Mouse (Mus musculus) E14TG2a.4 (cell line): ENCODE measurements around the gene Gnl1.
A peak's percentile ranks its signal among the peaks of the same experiment; 100 is the strongest.
"Not testable (repeated sequence)": the region's sequence is repeated elsewhere in the genome, so short reads cannot be mapped to it uniquely, and the experiment has no call there.

Experiments used
- H3K27me3 ChIP-seq: 2 replicates; pipeline ENCODE4 v1.6.1; 2014; ENCODE audit warnings: low read length, control low read depth; ENCODE audit not compliant: insufficient read depth
- H3K36me3 ChIP-seq: 2 replicates; pipeline ENCODE4 v1.6.1; 2014; ENCODE audit warnings: low read length, control low read depth; ENCODE audit not compliant: insufficient read depth
- H3K4me1 ChIP-seq: replicated peaks from 2 replicates; pipeline ENCODE4 v1.6.1; 2014; ENCODE audit warnings: low read depth, low read length, control low read depth
- H3K4me3 ChIP-seq: replicated peaks from 2 replicates; pipeline ENCODE4 v1.5.1; 2014; ENCODE audit warnings: mild to moderate bottlenecking, low read length
- H3K9me3 ChIP-seq: 2 replicates; pipeline ENCODE4 v1.6.1; 2014; ENCODE audit warnings: low read length, control low read depth
- CTCF ChIP-seq: conservative IDR thresholded peaks from 2 replicates; pipeline ENCODE4 v1.5.1; 2014; ENCODE audit warnings: low read length
- NANOG ChIP-seq: IDR thresholded peaks from 2 replicates; pipeline ENCODE4 v1.6.1; 2014; ENCODE audit warnings: borderline replicate concordance, low read length, mixed read lengths
- POU5F1 ChIP-seq: IDR thresholded peaks from 2 replicates; pipeline ENCODE4 v1.6.1; 2014; ENCODE audit warnings: low read length, borderline replicate concordance

The Gnl1 gene

DNA sequence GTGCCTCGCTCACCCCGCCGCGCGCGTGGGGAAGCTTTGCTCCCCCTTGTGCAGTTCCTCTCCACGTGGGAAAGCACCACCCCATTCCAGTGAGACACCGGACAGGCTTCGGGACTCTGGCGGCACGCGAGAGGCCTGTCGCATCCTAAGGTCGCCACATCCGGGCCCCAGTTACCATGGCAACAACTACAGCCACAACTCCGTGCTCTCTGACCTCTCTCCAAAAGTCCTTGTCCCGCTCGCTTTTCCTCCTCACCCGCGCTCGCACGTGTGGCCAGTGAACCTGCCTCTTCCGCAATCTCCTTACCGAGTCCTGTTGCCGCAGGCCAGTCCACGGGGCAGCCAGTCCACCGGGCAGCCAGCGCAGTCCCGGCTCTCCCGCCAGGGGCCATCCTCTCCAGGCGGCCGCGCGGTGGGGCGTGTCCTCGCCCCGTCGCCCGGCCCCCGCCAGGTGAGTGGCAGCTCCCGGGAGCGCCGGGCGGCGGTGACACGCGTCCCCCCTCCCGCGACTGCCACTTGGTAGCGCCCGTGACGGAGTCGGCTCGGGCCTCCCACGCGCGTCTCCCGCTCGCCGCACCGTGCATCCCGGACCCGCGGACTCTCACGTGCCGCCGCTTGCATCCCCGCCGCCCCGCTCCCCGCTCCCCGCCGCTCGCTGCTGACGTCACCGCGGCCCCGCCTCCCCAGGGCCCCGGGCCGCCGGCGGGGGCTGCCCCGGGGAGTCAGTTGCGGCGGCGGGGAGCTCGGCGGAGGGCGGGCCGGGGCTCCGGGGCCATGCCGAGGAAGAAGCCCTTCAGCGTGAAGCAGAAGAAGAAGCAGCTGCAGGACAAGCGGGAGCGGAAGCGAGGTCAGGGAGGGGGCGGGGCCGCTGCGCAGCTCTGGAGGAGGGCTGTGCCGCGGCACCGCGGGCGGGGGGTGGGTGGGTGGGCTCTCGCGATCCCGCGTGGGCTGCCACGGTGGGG is at the start of gene Gnl1, which contains the start of gene Prr3:
Gene Gnl1, plus strand, starts transcription at position 451 of the 962 bp plus-strand sequence.
Gene Prr3, minus strand, starts transcription at position 836 of the 962 bp plus-strand sequence.
- TF ChIP-seq POU5F1 = no peak
- no peak for TF ChIP-seq NANOG
- no peak for TF ChIP-seq CTCF

DNA sequence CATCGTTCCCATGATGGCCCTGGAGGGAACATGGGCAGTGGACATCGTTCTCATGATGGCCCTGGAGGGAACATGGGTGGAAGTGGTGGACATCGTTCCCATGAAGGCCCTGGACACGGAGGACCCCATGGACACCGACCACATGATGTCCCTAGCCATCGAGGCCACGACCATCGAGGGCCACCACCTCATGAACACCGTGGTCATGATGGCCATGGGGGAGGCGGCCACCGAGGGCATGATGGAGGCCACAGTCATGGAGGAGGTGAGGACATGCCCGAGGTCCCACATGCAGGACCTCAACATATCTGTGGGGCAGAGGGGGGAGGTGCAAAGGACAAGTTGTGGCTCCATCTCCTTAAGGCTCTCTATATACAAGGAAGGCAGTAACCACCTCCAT is 49.0 kb upstream of the Gnl1 start:
- no peaks in the 10 kb centered on the region for H3K9me3 ChIP-seq
- H3K4me3 ChIP-seq = no peak overlapping the region
- H3K4me1 ChIP-seq = peaks cover 18% of the 10 kb centered on the region
- H3K36me3 ChIP-seq = peaks cover 69% of the 10 kb centered on the region
- no peaks in the 10 kb centered on the region for H3K27me3 ChIP-seq
- TF ChIP-seq CTCF (no peak), POU5F1 (no peak)

More for the DNA sequence above, at the start of gene Gnl1, which contains the start of gene Prr3:
- Histone ChIP-seq H3K4me1 (peaks cover 56% of the 10 kb centered on the region), H3K9me3 (no peaks in the 10 kb centered on the region), H3K36me3 (peaks cover 64% of the 10 kb centered on the region), H3K27me3 (no peaks in the 10 kb centered on the region), H3K4me3 (peak within 1 kb of the TSS; percentile 93)

DNA sequence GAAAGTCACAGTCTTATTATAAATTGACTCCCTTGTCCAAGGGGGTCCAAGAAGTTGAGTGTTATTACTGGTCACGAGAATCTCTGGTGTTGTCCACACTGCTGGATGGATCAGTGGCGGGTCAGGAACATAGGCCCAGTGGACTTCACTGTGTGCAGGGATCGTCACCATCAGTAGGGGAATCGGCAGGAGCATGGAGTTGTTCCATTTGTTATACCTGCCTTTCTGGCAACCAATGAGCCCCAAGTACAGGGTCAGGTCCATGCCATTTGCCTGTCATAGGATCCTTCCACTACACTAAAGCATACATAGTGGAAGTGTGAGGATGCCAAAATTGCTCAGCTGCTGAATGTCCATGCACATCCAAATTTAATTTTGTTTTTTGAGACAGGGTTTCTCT is 47.0 kb upstream of the Gnl1 start:
- Histone ChIP-seq H3K36me3 (peaks cover 49% of the 10 kb centered on the region), H3K9me3 (no peaks in the 10 kb centered on the region), H3K27me3 (no peaks in the 10 kb centered on the region), H3K4me1 (peaks cover 26% of the 10 kb centered on the region), H3K4me3 (no peak overlapping the region)
- TF ChIP-seq POU5F1 = no peak
- TF ChIP-seq NANOG = no peak
- TF ChIP-seq CTCF = no peak

DNA sequence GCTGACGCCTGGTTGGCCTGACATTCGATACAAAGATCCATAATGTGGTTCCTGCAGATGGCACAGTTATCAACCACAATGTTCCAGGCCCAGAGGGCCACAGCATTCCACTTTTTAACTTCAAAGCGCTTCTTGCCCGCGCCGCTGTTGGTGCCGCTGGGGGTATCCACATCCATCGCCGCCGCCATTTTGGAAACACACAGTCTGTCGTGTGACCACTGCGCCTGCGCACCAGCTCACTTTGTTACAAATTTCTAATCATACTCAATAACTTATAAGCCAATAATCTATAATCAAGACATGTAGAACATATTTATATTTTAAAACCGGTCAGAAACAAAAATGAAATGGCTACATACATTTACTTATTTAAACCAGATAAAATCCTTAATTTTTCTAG is 43.9 kb upstream of the Gnl1 start:
- Histone ChIP-seq H3K36me3 (peaks cover 18% of the 10 kb centered on the region), H3K4me1 (peaks cover 43% of the 10 kb centered on the region), H3K4me3 (peak overlapping the region; percentile 76)
- H3K9me3 ChIP-seq, H3K27me3 ChIP-seq: not testable (repeated sequence)

DNA sequence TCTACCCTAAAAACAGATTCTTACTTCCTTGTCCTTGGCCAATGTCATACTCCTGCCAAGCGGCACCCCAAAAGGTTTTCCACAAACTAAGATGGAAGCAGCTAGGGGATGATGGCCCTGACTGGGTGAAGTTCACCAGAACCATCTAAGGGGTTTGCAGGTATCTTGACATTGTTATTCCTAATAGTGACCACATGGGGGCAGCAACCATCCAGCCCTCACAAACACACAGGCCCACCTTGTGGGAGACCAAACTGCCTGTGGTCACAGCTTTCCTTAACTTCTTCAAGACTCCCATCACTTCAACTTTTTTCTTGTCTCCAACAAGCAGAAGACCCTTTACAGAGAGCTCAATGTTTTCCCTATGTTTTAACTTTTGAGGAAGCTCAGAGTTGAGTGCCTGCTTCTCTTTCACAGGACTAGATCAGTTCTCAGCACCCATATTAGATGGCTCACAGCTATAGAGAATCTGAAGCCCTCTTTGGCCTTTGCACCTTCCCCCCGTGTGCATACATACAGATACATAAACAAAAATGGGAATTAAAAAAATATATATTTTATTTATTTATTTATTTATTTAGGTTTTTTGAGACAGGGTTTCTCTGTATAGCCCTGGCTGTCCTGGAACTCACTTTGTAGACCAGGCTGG is 41.8 kb upstream of the Gnl1 start:
- Histone ChIP-seq H3K4me3 (no peak overlapping the region), H3K9me3 (peaks cover 6% of the 10 kb centered on the region), H3K27me3 (no peaks in the 10 kb centered on the region), H3K36me3 (peaks cover 1% of the 10 kb centered on the region), H3K4me1 (peaks cover 43% of the 10 kb centered on the region)
- TF ChIP-seq NANOG (no peak), CTCF (peak; percentile 71)

DNA sequence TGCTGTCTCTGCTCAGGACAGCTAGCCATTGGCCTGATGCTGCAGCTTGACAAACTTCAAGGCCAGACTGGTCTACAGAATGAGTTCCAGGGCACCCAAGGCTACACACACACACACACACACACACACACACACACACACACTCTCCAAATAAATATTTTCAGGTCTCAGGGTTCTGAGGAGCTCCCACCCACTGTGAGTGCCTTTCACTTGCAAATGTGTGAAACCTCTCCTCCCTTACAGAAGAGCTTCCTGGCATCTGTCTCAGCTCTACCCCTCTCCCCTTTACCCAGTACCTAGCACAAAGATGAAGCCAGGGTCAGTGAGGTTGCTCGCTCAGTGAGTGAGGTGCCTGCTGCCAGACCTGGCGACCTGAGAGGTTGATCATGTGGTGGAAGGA is 40.5 kb upstream of the Gnl1 start:
- H3K9me3 ChIP-seq = peaks cover 6% of the 10 kb centered on the region

DNA sequence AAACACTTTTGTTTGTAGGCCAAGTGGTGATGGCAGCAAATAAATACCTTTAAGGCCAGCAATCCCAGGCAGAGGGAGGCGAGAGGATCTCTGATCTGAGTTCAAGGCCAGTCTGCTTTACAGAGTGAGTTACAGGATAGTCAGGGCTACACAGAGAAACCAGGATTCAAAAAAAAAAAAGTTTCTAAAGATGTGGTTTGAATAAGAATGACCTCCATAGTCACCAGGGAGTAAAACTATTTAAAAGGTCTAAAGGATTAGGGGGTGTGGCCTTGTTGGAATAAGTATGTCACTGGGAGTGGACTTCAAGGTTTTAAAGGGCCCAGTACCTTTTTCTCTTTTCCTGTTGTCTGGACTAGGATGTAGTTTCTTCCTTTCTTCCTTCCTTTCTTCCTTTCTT is 39.7 kb upstream of the Gnl1 start:
- Histone ChIP-seq H3K9me3 (peaks cover 6% of the 10 kb centered on the region), H3K4me1 (peaks cover 35% of the 10 kb centered on the region), H3K27me3 (no peaks in the 10 kb centered on the region), H3K36me3 (no peaks in the 10 kb centered on the region), H3K4me3 (peak overlapping the region; percentile 7)
- TF ChIP-seq NANOG (no peak; the same call in 1 of the 2 replicates), CTCF (no peak), POU5F1 (no peak)

More for the DNA sequence above, 40.5 kb upstream of the Gnl1 start:
- Histone ChIP-seq H3K4me1 (peaks cover 42% of the 10 kb centered on the region), H3K4me3 (peak overlapping the region; percentile 7; the same call in 1 of the 2 replicates), H3K27me3 (no peaks in the 10 kb centered on the region), H3K36me3 (no peaks in the 10 kb centered on the region)
- TF ChIP-seq POU5F1 = peak; percentile 47; the same call in 1 of the 2 replicates
- no peak for TF ChIP-seq CTCF
- TF ChIP-seq NANOG = no peak

DNA sequence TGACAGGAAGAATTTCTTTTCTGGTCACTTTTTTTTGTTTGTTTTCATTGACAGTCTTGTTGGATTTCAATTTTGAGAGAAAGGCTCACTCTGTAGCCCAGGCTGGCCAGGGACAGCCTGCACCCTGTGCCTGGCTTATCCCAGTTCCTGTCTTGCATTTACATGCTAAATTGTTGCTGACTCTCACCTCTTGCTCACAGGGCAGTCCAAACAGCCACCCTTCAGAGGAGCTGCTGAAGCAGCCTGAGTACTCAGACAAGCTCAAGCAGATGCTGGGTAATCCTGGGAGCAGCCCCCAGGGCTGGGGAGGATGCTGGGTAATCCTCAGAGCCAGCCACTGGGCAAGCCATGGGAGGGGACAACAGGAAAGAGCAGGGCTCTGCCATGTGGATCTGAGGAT is 28.7 kb upstream of the Gnl1 start:
- H3K36me3 ChIP-seq = peaks cover 16% of the 10 kb centered on the region
- H3K4me3 ChIP-seq, H3K4me1 ChIP-seq, H3K9me3 ChIP-seq, H3K27me3 ChIP-seq: not testable (repeated sequence)

DNA sequence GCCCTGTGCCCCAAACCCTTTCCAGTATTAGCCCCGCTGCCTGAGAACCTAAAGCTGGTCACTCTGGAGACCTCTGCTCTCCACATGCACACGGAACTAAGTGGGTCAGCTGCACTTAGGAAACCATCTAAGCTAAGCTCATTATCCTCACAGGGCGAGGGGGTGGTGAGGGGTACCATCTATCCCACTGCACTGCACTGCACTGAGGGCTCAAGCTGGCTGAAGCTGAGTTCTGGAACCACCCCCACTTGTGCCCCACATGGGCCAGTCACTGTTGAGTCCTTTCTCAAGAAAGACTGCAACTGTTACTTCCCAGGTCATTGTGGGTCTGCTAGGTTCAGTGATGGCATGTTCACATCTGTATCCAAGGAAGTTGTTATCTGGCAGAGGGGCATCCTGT is 27.1 kb upstream of the Gnl1 start:
- H3K27me3 ChIP-seq, H3K4me3 ChIP-seq, H3K9me3 ChIP-seq: not testable (repeated sequence)
- peaks cover 17% of the 10 kb centered on the region for H3K4me1 ChIP-seq
- peaks cover 32% of the 10 kb centered on the region for H3K36me3 ChIP-seq
